ENCODE assay signal across 18 mouse cellular contexts in genomic region chr2:180165855-180166254, GRCm38 (mm10). TPM values are rescaled to one million over a fixed set of nuclear protein-coding genes. Genes with fewer than 3 reads are reported as not detected.
A peak's percentile ranks its signal among the peaks of the same experiment; 100 is the strongest.
DNase-seq lines count a peak whose midpoint lies in the region; ATAC-seq and TF ChIP-seq lines count a peak whose summit lies in the region.
"Had no signal": no experiment of that assay in that cellular context is flagged by ENCODE, and none has a peak within 500 bp of the region (broad histone marks: within the 10 kb centered on the region; RNA-seq: fewer than 3 reads in every experiment).

No protein-coding gene starts in this region.

- peak; percentile 49; the same call in 1 of the 2 replicates for ATAC-seq in hindbrain, embryonic 14.5 days (ENCODE audit: low FRiP score)
- no peak for ATAC-seq in midbrain, embryonic 11.5 days (ENCODE audit: low FRiP score)
- ATAC-seq in midbrain, embryonic 15.5 days (replicated peaks) = no peak
- ATAC-seq: activated CD4-positive, CD25-positive, alpha-beta regulatory T cell, adult 4 months; intestine, embryonic 15.5 days; Patski had no signal

- peaks cover 8% of the 10 kb centered on the region for H3K4me1 ChIP-seq in cerebellum, adult 2 months (ENCODE audit: control insufficient read depth, insufficient read depth, low read length)
- H3K4me1 ChIP-seq in hindbrain, embryonic 14.5 days (replicated peaks; ENCODE audit: control insufficient read depth, insufficient read depth, low read length) = no peaks in the 10 kb centered on the region
- H3K4me1 ChIP-seq in hindbrain, embryonic 10.5 days (replicated peaks) = peaks cover 4% of the 10 kb centered on the region
- no peaks in the 10 kb centered on the region for H3K4me1 ChIP-seq in midbrain, embryonic 11.5 days (ENCODE audit: control insufficient read depth, insufficient read depth, low read length)
- H3K4me1 ChIP-seq in midbrain, embryonic 15.5 days = peaks cover 5% of the 10 kb centered on the region
- H3K4me1 ChIP-seq: forebrain, embryonic 12.5 days; heart, embryonic 12.5 days had no signal

- WGBS in cerebellum, adult 2 months = 20% methylated on average over 2 of the region's 2 CpGs
- WGBS in hindbrain, embryonic 14.5 days = 76% methylated on average over 2 of the region's 2 CpGs
- WGBS in hindbrain, embryonic 10.5 days = 89% methylated on average over 2 of the region's 2 CpGs
- 82% methylated on average over 2 of the region's 2 CpGs for WGBS in midbrain, embryonic 11.5 days
- 80% methylated on average over 2 of the region's 2 CpGs for WGBS in midbrain, embryonic 15.5 days

- TF ChIP-seq CTCF in cerebellum, adult 2 months (IDR thresholded peaks at IDR 0.05; ENCODE audit: borderline replicate concordance, insufficient read depth, low read depth, low read length) = no peak

- no peak overlapping the region for H3K27ac ChIP-seq in cerebellum, adult 2 months (ENCODE audit: insufficient read depth, low read length)
- no peak overlapping the region for H3K27ac ChIP-seq in hindbrain, embryonic 14.5 days
- no peak overlapping the region; the same call in 1 of the 2 replicates for H3K27ac ChIP-seq in hindbrain, embryonic 10.5 days
- no peak overlapping the region for H3K27ac ChIP-seq in midbrain, embryonic 11.5 days (ENCODE audit: low read depth, low read length)
- no peak overlapping the region for H3K27ac ChIP-seq in midbrain, embryonic 15.5 days
- H3K27ac ChIP-seq: embryonic facial prominence, embryonic 13.5 days; forebrain, embryonic 12.5 days; gastrocnemius, adult 2 months; intestine, embryonic 15.5 days had no signal

- H3K9ac ChIP-seq in hindbrain, embryonic 14.5 days = no peak overlapping the region
- H3K9ac ChIP-seq in midbrain, embryonic 11.5 days (ENCODE audit: low read length) = no peak overlapping the region
- H3K9ac ChIP-seq in midbrain, embryonic 15.5 days = no peak overlapping the region
- H3K9ac ChIP-seq: embryonic facial prominence, embryonic 13.5 days; forebrain, embryonic 12.5 days; heart, embryonic 12.5 days; intestine, embryonic 15.5 days had no signal

- no peak overlapping the region for H3ac ChIP-seq in myocyte (ENCODE audit: control insufficient read depth, insufficient read length)

- DNase-seq in cerebellum, postnatal 14 days = peak; percentile 72 to 80
- no peak for DNase-seq in cerebellum, adult 2 months
- no peak for DNase-seq in hindbrain, embryonic 14.5 days (ENCODE audit: low spot score)
- no peak for DNase-seq in hindbrain, embryonic 10.5 days (ENCODE audit: low spot score)
- peak; percentile 75 for DNase-seq in midbrain, embryonic 11.5 days (ENCODE audit: low spot score, missing footprints)
- DNase-seq: adrenal gland, postnatal 14 days; gastrocnemius, adult 2 months; gastrocnemius, postnatal 25 days; kidney, adult 2 months had no signal

- H3K36me3 ChIP-seq in hindbrain, embryonic 14.5 days (replicated peaks; ENCODE audit: control insufficient read depth, insufficient read depth) = peaks cover 34% of the 10 kb centered on the region
- peaks cover 31% of the 10 kb centered on the region for H3K36me3 ChIP-seq in hindbrain, embryonic 10.5 days
- H3K36me3 ChIP-seq in midbrain, embryonic 11.5 days (ENCODE audit: control insufficient read depth, insufficient read depth, low read length) = 0 out of 2 replicates have a peak, but pooled peaks cover 4% of the 10 kb centered on the region
- H3K36me3 ChIP-seq in midbrain, embryonic 15.5 days (replicated peaks) = peaks cover 19% of the 10 kb centered on the region; the same call in 1 of the 2 replicates
- no peaks in the 10 kb centered on the region for H3K36me3 ChIP-seq in myocyte (ENCODE audit: control insufficient read depth, insufficient read depth)

- H3K9me3 ChIP-seq in hindbrain, embryonic 14.5 days (ENCODE audit: control insufficient read depth, low read length) = no peaks in the 10 kb centered on the region
- no peaks in the 10 kb centered on the region for H3K9me3 ChIP-seq in hindbrain, embryonic 10.5 days
- H3K9me3 ChIP-seq in midbrain, embryonic 11.5 days (ENCODE audit: control insufficient read depth, low read length) = no peaks in the 10 kb centered on the region
- H3K9me3 ChIP-seq in midbrain, embryonic 15.5 days = no peaks in the 10 kb centered on the region
- H3K9me3 ChIP-seq: embryonic facial prominence, embryonic 13.5 days; forebrain, embryonic 12.5 days; heart, embryonic 12.5 days; intestine, embryonic 15.5 days had no signal

- H3K4me3 ChIP-seq in cerebellum, adult 2 months (replicated peaks; ENCODE audit: insufficient read depth, low read depth, low read length) = no peak overlapping the region
- H3K4me3 ChIP-seq in hindbrain, embryonic 14.5 days (replicated peaks; ENCODE audit: low read length) = no peak overlapping the region
- H3K4me3 ChIP-seq in hindbrain, embryonic 10.5 days = no peak overlapping the region
- H3K4me3 ChIP-seq in midbrain, embryonic 11.5 days (ENCODE audit: low read depth, low read length) = no peak overlapping the region
- no peak overlapping the region for H3K4me3 ChIP-seq in midbrain, embryonic 15.5 days
- no peak overlapping the region for H3K4me3 ChIP-seq in myocyte
- H3K4me3 ChIP-seq: embryonic facial prominence, embryonic 13.5 days; forebrain, embryonic 12.5 days; gastrocnemius, adult 2 months; heart, embryonic 12.5 days; intestine, embryonic 15.5 days had no signal

- no peak overlapping the region for H3K4me2 ChIP-seq in hindbrain, embryonic 14.5 days (replicated peaks)
- H3K4me2 ChIP-seq in midbrain, embryonic 11.5 days = no peak overlapping the region
- H3K4me2 ChIP-seq in midbrain, embryonic 15.5 days = no peak overlapping the region
- no peak overlapping the region for H3K4me2 ChIP-seq in myocyte (ENCODE audit: low read depth)
- H3K4me2 ChIP-seq: embryonic facial prominence, embryonic 13.5 days; forebrain, embryonic 12.5 days; heart, embryonic 12.5 days; intestine, embryonic 15.5 days had no signal

- no peak for TF ChIP-seq POLR2A in cerebellum, adult 2 months (IDR thresholded peaks at IDR 0.05; ENCODE audit: borderline replicate concordance, insufficient read depth, low read length)
- TF ChIP-seq POLR2A in myocyte (IDR thresholded peaks at IDR 0.05; ENCODE audit: insufficient read length, low read depth) = no peak

- H3K27me3 ChIP-seq in cerebellum, adult 2 months (ENCODE audit: control insufficient read depth, insufficient read depth, low read length) = no peaks in the 10 kb centered on the region
- no peaks in the 10 kb centered on the region for H3K27me3 ChIP-seq in hindbrain, embryonic 14.5 days (ENCODE audit: control insufficient read depth, insufficient read depth, low read length)
- no peaks in the 10 kb centered on the region for H3K27me3 ChIP-seq in hindbrain, embryonic 10.5 days (ENCODE audit: insufficient read depth, poor library complexity, severe bottlenecking)
- H3K27me3 ChIP-seq in midbrain, embryonic 11.5 days (ENCODE audit: control insufficient read depth, insufficient read depth, low read length) = no peaks in the 10 kb centered on the region
- H3K27me3 ChIP-seq in midbrain, embryonic 15.5 days (replicated peaks) = no peaks in the 10 kb centered on the region
- H3K27me3 ChIP-seq in myocyte (ENCODE audit: control insufficient read depth, insufficient read depth, insufficient read length) = no peaks in the 10 kb centered on the region
- H3K27me3 ChIP-seq: CH12.LX; embryonic facial prominence, embryonic 13.5 days; forebrain, embryonic 12.5 days; heart, embryonic 12.5 days; intestine, embryonic 15.5 days; Patski had no signal

- no peaks in the 10 kb centered on the region for H3K79me2 ChIP-seq in myocyte (ENCODE audit: control insufficient read depth, insufficient read depth)

TF ChIP-seq in myocyte, 11 proteins besides CTCF, POLR2A, EP300 and RAD21:
- TF ChIP-seq CEBPB (IDR thresholded peaks at IDR 0.05; ENCODE audit: insufficient read depth, poor library complexity, severe bottlenecking) (no peak), MAX (IDR thresholded peaks at IDR 0.05; ENCODE audit: low read depth) (no peak), MYOG (IDR thresholded peaks at IDR 0.05; ENCODE audit: control insufficient read depth in 1 of 3, insufficient read depth in 1 of 3, insufficient read length in 2 of 3, low read depth in 2 of 3) (peak; percentile 51 to 74 (median 54)), TCF12 (IDR thresholded peaks at IDR 0.05; ENCODE audit: insufficient read depth, poor library complexity, severe bottlenecking) (no peak), MYOD1 (IDR thresholded peaks at IDR 0.05; ENCODE audit: control insufficient read depth in 1 of 3, insufficient read length in 2 of 3, low read depth in 2 of 3) (peak in 2 of 3 experiments; percentile 46 to 63), TCF3 (IDR thresholded peaks at IDR 0.05; ENCODE audit: insufficient read length, low read depth) (peak; percentile 57)

RNA-seq across cellular contexts. Expression of gene Adrm1, which starts 5.4 kb away (rescaled TPM):
- polyA plus RNA-seq in cerebellum, adult 2 months (2012; rRNA removed) = 111 and 114 TPM in 2 replicates
- 148 and 149 TPM in 2 replicates for polyA plus RNA-seq in hindbrain, embryonic 14.5 days (2014; fragmentation: Nextera tagmentation; extraction: Ambion mirVana)
- 278 and 297 TPM in 2 replicates for polyA plus RNA-seq in hindbrain, embryonic 10.5 days (2016; fragmentation: Nextera tagmentation; extraction: Ambion mirVana)
- polyA plus RNA-seq in midbrain, embryonic 11.5 days (2014; fragmentation: Nextera tagmentation; extraction: Ambion mirVana) = 170 and 171 TPM in 2 replicates
- 205 and 213 TPM in 2 replicates for polyA plus RNA-seq in midbrain, embryonic 15.5 days (2015; fragmentation: Nextera tagmentation; extraction: Ambion mirVana)
- polyA plus RNA-seq in myocyte (2012; fragmentation: generic; extraction: Trizol) = 188 TPM

RNA-seq across cellular contexts. Expression of gene Osbpl2, which starts 46.7 kb away (rescaled TPM):
- 64.3 and 69.6 TPM in 2 replicates for polyA plus RNA-seq in cerebellum, adult 2 months (2012; rRNA removed)
- 73.1 and 79.2 TPM in 2 replicates for polyA plus RNA-seq in hindbrain, embryonic 14.5 days (2014; fragmentation: Nextera tagmentation; extraction: Ambion mirVana)
- 29.0 and 42.2 TPM in 2 replicates for polyA plus RNA-seq in hindbrain, embryonic 10.5 days (2016; fragmentation: Nextera tagmentation; extraction: Ambion mirVana)
- polyA plus RNA-seq in midbrain, embryonic 11.5 days (2014; fragmentation: Nextera tagmentation; extraction: Ambion mirVana) = 43.3 and 46.3 TPM in 2 replicates
- polyA plus RNA-seq in midbrain, embryonic 15.5 days (2015; fragmentation: Nextera tagmentation; extraction: Ambion mirVana) = 80.3 and 81.2 TPM in 2 replicates
- polyA plus RNA-seq in myocyte (2012; fragmentation: generic; extraction: Trizol) = 34.8 TPM

RNA-seq across cellular contexts. Expression of gene Lama5, which starts 59.8 kb away (rescaled TPM):
- 6.4 and 7.0 TPM in 2 replicates for polyA plus RNA-seq in cerebellum, adult 2 months (2012; rRNA removed)
- 2.6 and 2.9 TPM in 2 replicates for polyA plus RNA-seq in hindbrain, embryonic 14.5 days (2014; fragmentation: Nextera tagmentation; extraction: Ambion mirVana)
- polyA plus RNA-seq in hindbrain, embryonic 10.5 days (2016; fragmentation: Nextera tagmentation; extraction: Ambion mirVana) = 7.2 and 10.8 TPM in 2 replicates
- 3.8 and 3.9 TPM in 2 replicates for polyA plus RNA-seq in midbrain, embryonic 11.5 days (2014; fragmentation: Nextera tagmentation; extraction: Ambion mirVana)
- polyA plus RNA-seq in midbrain, embryonic 15.5 days (2015; fragmentation: Nextera tagmentation; extraction: Ambion mirVana) = 1.6 and 1.7 TPM in 2 replicates
- 80.8 TPM for polyA plus RNA-seq in myocyte (2012; fragmentation: generic; extraction: Trizol)

Comparison
In these comparisons a context has a peak if more than half of its experiments do, and no peak if none do; other contexts are left out.
1. DNase-seq: peak in cerebellum, postnatal 14 days (2 of 2) and midbrain, embryonic 11.5 days (single experiment); none in cerebellum, adult 2 months (0 of 2), hindbrain, embryonic 14.5 days (single experiment) and hindbrain, embryonic 10.5 days (single experiment).